Mouse (Mus musculus): Measurements from ENCODE around the gene Fam205a1. TPM values are rescaled to one million over a fixed set of nuclear protein-coding genes. Genes with fewer than 3 reads are reported as not detected.

Fam205a1 gene
- polyA plus RNA-seq, 1 experiment from 2014 or later: not detected

Other genes with a start within 250 kb of the Fam205a1 start
- not detected in 2 replicates for gene Gm10591, start 241.7 kb downstream of the Fam205a1 start, polyA plus RNA-seq (2015; fragmentation: Nextera tagmentation; extraction: Ambion mirVana)
- not detected in 2 replicates for gene Gm2564, start 224.2 kb downstream of the Fam205a1 start, polyA plus RNA-seq (2015; fragmentation: Nextera tagmentation; extraction: Ambion mirVana)
- gene Ccl27b, start 198.6 kb downstream of the Fam205a1 start, polyA plus RNA-seq (2015; fragmentation: Nextera tagmentation; extraction: Ambion mirVana): not detected in 2 replicates
- gene Il11ra2, start 192.0 kb downstream of the Fam205a1 start, polyA plus RNA-seq (2015; fragmentation: Nextera tagmentation; extraction: Ambion mirVana): not detected in 2 replicates
- not detected in 2 replicates for gene 4930578G10Rik, start 118.3 kb downstream of the Fam205a1 start, polyA plus RNA-seq (2015; fragmentation: Nextera tagmentation; extraction: Ambion mirVana)
- gene Ccl19, start 97.3 kb downstream of the Fam205a1 start, polyA plus RNA-seq (2015; fragmentation: Nextera tagmentation; extraction: Ambion mirVana): 0.41 TPM in 1 of 2 replicates, not detected in the other
- gene Ccl21a, start 79.9 kb downstream of the Fam205a1 start, polyA plus RNA-seq (2015; fragmentation: Nextera tagmentation; extraction: Ambion mirVana): 72.9 and 77.9 TPM in 2 replicates
- 0.06 TPM in 1 of 2 replicates, not detected in the other for gene Gm12394, start 2.9 kb upstream of the Fam205a1 start, polyA plus RNA-seq (2015; fragmentation: Nextera tagmentation; extraction: Ambion mirVana)
- gene Fam205c, start 20.3 kb upstream of the Fam205a1 start, polyA plus RNA-seq (2015; fragmentation: Nextera tagmentation; extraction: Ambion mirVana): 0.30 TPM in 1 of 2 replicates, not detected in the other
- gene Phf24, start 62.8 kb upstream of the Fam205a1 start, polyA plus RNA-seq (2015; fragmentation: Nextera tagmentation; extraction: Ambion mirVana): 0.26 and 0.62 TPM in 2 replicates
- gene Dnajb5, start 95.9 kb upstream of the Fam205a1 start, polyA plus RNA-seq (2015; fragmentation: Nextera tagmentation; extraction: Ambion mirVana): 7.6 and 8.9 TPM in 2 replicates
- 0.39 and 0.56 TPM in 2 replicates for gene 1700022I11Rik, start 115.7 kb upstream of the Fam205a1 start, polyA plus RNA-seq (2015; fragmentation: Nextera tagmentation; extraction: Ambion mirVana)
- gene Vcp, start 146.6 kb upstream of the Fam205a1 start, polyA plus RNA-seq (2015; fragmentation: Nextera tagmentation; extraction: Ambion mirVana): 543 and 557 TPM in 2 replicates
- gene Fancg, start 156.6 kb upstream of the Fam205a1 start, polyA plus RNA-seq (2015; fragmentation: Nextera tagmentation; extraction: Ambion mirVana): 20.8 and 20.9 TPM in 2 replicates
- 19.0 and 22.1 TPM in 2 replicates for gene Pigo, start 171.9 kb upstream of the Fam205a1 start, polyA plus RNA-seq (2015; fragmentation: Nextera tagmentation; extraction: Ambion mirVana)
- 321 and 331 TPM in 2 replicates for gene Stoml2, start 177.8 kb upstream of the Fam205a1 start, polyA plus RNA-seq (2015; fragmentation: Nextera tagmentation; extraction: Ambion mirVana)
- 10.6 and 11.2 TPM in 2 replicates for gene Fam214b, start 192.3 kb upstream of the Fam205a1 start, polyA plus RNA-seq (2015; fragmentation: Nextera tagmentation; extraction: Ambion mirVana)
- 5.5 and 7.3 TPM in 2 replicates for gene Unc13b, start 205.1 kb upstream of the Fam205a1 start, polyA plus RNA-seq (2015; fragmentation: Nextera tagmentation; extraction: Ambion mirVana)